Mouse (Mus musculus): ENCODE data around the gene Ly6g6c. TPM values are rescaled to one million over a fixed set of nuclear protein-coding genes. Genes with fewer than 3 reads are reported as not detected.

The Ly6g6c gene
- total RNA-seq, 2 experiments from 2014 or later, result not detected

GRCm38 (mm10) chr17:35083929-35084497, 18.8 kb downstream of the Ly6g6c start:
- no peak for DNase-seq

DNA sequence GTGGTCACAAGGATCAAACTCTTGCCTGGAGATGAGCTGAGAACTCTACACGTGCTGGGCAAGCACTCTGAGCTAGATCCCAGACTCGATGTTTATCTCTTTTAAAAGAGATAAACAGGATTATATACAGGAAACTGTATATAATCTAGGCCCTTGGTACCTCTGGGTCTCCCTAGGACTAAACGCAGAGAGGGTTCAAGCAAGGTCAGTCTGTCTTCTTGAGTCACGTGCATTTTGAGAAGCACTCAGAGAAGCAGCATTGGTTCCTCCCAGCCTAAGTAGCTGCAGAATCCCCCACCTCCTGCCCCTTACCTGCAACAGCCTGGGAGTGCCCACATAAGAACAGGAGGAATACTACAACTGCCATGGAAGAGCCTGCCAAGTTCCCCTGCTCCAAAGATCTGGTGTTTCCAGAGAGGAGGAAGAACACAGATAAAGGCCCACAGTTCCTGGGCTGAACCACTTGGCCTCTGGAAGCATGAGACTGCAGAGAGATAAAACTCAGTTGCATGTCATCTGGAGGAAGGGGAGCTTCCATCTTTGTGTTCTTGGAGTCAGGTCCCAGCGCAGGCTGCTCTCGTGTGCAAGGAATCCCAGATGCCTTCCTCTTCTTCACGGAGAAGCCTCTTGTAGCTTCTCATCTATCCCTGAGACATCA, 20.1 kb downstream of the Ly6g6c start, which contains the start of gene Ly6g6f:
Ly6g6f (minus strand) TSS at position 403 of the 658 bp plus-strand sequence.
- DNase-seq, result no peak

- no peak for DNase-seq
These were observed 23.0 kb downstream of the Ly6g6c start for GRCm38 (mm10) chr17:35088151-35088550.

DNA sequence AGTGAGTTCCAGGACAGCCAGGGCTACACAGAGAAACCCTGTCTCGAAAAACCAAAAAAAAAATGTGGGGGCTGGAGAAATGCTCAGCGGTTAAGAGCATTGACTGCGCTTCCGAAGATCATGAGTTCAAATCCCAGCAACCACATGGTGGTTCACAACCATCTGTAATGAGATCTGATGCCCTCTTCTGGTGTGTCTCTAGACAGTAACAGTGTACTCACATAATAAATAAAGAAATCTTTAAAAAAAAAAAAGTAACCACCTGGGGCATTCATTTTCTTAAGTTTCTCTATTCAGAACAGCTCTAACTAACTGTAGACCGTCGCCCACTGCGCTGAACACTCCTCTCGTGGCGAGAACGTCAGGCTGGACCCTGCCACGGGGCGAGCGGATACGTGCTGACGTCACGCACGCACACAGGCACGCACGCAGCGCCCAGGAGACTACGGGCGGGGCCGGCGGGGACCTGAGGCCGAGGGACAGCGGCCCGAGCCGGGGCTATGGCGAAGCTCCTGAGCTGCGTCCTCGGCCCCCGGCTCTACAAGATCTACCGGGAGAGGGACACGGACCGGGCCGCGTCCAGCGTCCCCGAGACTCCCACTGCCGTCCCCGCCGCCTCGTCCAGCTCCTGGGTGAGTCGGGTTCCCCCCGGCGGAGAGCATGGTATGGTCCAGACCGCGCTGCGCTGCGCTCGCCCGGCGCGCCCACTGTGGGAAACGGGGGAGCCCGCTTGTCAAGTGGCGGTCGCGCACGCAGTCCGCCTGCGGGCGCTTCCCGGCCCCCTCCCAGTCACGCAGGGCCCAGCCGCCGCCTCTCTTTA, 23.8 kb downstream of the Ly6g6c start, which contains the start of gene Abhd16a:
Abhd16a (plus strand) TSS at position 439 of the 820 bp plus-strand sequence.
- peak; percentile 95 for DNase-seq

DNA sequence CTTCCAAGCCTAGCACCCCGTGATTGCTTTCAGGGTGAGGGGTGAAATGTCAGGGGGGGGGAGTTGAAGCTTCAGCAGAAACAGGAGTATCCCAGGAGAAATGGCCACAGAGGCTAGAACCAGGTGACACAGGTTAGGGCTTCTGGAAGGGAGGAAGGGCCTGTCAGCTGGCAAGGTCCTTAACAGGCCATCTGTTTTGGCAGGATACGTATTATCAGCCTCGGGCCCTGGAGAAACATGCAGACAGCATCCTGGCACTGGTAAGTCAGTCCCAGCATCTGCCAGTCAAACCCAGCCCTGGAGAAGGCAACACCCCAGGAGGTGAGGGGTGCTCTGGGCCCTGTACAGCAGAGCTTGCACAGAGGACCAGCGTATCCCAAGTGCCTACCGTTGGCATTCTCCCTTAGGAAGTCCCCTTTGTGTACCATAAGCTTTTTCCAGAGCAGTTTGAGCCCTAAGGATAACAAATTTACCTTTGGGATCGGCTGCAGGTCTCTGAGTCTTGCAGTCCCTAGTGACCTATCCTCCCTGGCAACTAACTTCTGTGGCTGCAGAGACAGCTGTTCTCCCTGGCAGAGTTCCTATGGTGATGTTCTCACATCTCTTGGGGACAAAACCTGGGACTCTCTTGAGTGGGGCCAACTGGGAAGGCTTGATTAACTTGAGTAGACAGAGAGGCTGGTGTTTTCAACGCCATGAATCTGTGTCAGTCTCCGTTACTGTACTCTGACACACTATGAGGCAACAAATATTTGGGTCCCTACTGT, 25.2 kb downstream of the Ly6g6c start:
- DNase-seq, result peak; percentile 43

- DNase-seq, result no peak
These were observed 27.4 kb downstream of the Ly6g6c start for GRCm38 (mm10) chr17:35092403-35093198.

- no peak for DNase-seq
These were observed 29.5 kb downstream of the Ly6g6c start for GRCm38 (mm10) chr17:35094475-35095365.

DNA sequence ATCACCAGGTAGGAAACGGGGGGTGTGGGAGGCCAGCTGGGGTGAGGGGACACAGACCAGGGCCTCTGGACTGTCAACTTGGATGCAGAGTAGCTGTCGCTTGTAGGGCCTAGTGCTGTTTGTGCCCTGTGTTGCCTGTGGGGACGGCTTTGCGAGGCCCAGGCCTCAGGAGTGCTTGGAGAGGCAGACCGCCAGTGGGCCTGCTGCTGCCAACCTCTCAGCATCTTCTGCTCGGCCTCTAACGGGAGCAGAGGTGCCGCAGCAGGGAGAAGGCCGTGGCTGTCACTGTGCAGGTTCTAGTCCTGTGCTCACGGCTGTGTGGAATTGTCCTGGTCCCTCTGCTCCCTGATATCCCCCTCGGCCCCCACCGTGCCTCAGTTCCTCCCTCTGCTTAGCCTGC, 31.4 kb downstream of the Ly6g6c start:
- no peak for DNase-seq

DNA sequence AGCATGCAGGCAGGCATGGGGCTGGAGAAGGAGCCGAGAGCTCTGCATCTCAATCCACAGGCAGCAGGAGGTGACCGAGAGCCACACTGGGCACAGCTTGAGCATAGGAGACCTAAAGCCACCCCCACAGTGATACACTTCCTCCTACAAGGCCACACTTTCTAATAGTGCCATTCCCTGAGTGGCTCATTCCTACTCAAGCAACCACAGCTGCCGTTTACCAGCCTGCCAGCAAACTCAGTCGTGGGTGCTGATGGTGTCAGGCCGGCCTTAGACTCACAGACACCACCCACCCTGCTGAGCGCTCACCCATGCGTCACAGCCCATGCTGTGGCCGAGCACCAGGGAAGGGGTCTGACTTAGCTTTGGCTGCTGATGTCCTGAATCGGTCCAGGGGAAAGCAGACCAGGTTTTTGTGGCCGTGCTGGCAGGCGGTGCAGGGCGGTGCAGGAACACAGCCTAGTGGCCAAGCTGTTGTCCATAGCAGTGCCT, 32.0 kb downstream of the Ly6g6c start:
- peak; percentile 34 for DNase-seq

GRCm38 (mm10) chr17:35100196-35100765, 35.1 kb downstream of the Ly6g6c start:
- no peak for DNase-seq

- peak; percentile 36 for DNase-seq
These were observed 36.0 kb downstream of the Ly6g6c start for GRCm38 (mm10) chr17:35101161-35101560.

- no peak for DNase-seq
These were observed 37.1 kb downstream of the Ly6g6c start for GRCm38 (mm10) chr17:35102299-35102698.

DNA sequence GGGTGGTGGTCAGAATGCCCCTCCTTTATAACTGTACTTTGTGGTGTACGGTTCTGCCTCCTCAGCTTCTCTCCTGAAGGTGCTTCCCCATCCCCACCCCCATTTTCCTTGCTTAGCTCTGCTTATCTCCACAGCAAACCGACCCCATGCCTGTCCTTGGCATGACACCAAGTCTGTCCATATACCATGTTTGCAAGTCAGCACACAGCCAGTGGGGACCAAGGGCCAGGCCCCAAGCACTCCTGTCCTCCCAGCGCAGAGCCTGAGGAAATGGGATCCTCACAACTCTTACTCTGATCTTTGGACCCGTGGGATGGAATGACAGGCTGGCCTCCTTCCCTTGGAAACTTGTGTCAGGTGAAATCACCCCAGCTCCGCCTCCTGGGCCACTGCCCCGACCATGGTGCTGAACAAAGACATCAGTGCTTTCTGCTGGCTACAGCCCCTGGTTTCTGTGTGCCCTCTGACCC, 38.1 kb downstream of the Ly6g6c start:
- DNase-seq, result no peak

- DNase-seq, result no peak
These were observed 38.9 kb downstream of the Ly6g6c start for GRCm38 (mm10) chr17:35104079-35104478.

DNA sequence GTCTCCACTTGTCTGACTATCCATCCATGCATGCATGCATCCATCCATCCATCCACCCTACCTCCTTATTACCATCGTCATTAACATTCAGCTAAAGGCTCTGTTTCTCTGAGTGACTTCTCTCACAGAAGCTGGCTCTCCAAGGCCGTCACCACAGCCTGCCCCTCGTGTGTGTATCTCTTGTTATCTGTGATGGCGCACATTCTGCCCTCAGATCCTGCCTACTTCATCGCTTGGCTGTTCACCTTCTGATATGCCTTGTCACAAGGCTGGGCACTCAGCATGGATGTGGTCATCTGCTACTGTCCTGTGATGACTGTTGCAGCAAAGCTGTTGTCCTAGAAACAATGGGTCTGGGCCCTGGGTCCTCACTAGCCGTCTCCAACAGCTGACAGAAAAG, 39.6 kb downstream of the Ly6g6c start:
- DNase-seq, result no peak

- DNase-seq, result peak; percentile 51
These were observed 40.7 kb downstream of the Ly6g6c start for GRCm38 (mm10) chr17:35105740-35106389.

DNA sequence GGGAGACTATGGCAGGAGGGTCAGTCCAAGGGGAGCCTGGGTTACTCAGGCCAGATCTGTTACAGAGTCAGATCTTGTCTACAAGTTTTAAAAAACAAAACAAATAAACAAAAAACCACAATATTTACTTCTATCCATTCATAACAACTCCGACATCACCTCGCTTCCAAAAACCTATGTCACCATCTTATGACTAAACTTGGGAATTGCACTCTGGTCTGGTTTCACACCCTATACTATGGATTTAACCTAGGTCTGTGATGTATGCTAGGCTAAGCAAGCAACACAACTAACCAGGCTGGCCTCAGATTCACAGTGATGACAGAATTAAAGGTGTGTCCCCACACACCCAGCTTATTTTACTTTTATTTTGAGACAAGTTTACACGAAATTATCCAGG, 41.3 kb downstream of the Ly6g6c start:
- DNase-seq, result no peak

- DNase-seq, result no peak
These were observed 42.9 kb downstream of the Ly6g6c start, which contains the start of gene Ly6g5c for GRCm38 (mm10) chr17:35108097-35108496. TSS of gene Ly6g5c (plus strand) at chr17:35108279.

DNA sequence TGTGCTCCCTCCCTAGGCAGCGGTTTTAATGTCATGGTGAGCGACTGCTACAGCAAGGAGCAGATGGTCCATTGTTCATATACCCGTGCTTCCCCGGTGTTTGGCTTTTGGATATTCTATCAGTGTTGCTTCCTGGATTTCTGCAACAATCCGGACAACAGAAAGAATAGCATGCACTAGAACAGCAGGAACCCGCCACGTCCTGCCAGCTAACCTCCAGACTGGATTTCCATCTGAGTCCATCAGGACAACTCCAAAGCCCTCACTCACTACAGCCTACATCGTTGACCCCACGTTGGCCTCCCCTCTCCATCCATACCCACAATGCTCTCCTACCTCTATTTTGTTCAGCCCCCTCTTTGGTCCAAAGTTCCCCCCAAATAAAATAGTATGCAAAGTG, 46.6 kb downstream of the Ly6g6c start:
- no peak for DNase-seq
